Mouse (Mus musculus) lung, embryonic 16.5 days (tissue): ENCODE data around the gene Gm44973. TPM values are rescaled to one million over a fixed set of nuclear protein-coding genes. Genes with fewer than 3 reads are reported as not detected.
"Not testable (repeated sequence)": the region's sequence is repeated elsewhere in the genome, so short reads cannot be mapped to it uniquely, and the experiment has no call there.

Experiments
- ATAC-seq: fragments of 200-750 bp; cut with Nextera tagmentation; 2 replicates; pipeline ENCODE4 v1.8.0; 2017; ENCODE audit warnings: low read depth, mild to moderate bottlenecking, moderate library complexity
- H3K27ac ChIP-seq: fragments of 300-500 bp; sonication (generic); 2 replicates; pipeline ENCODE4 v1.5.1; 2014; ENCODE audit warnings: mild to moderate bottlenecking, control low read depth, low read length
- H3K27me3 ChIP-seq: fragments of 300-500 bp; sonication (generic); 2 replicates; pipeline ENCODE4 v1.6.1; 2014; ENCODE audit warnings: low read depth, low read length, mixed read lengths; ENCODE audit not compliant: control insufficient read depth, insufficient read depth
- H3K36me3 ChIP-seq: fragments of 300-500 bp; sonication (generic); 2 replicates; pipeline ENCODE4 v1.6.1; 2014; ENCODE audit warnings: low read length; ENCODE audit not compliant: control insufficient read depth, insufficient read depth
- H3K4me1 ChIP-seq: fragments of 300-500 bp; sonication (generic); replicated peaks from 2 replicates; pipeline ENCODE4 v1.6.1; 2014; ENCODE audit warnings: low read length, mixed read lengths; ENCODE audit not compliant: control insufficient read depth, insufficient read depth
- H3K4me2 ChIP-seq: fragments of 300-500 bp; sonication (generic); 2 replicates; pipeline ENCODE4 v1.6.1; 2014; ENCODE audit warnings: low read depth, low read length, control low read depth
- H3K4me3 ChIP-seq: fragments of 300-500 bp; sonication (generic); 2 replicates; pipeline ENCODE4 v1.5.1; 2014; ENCODE audit warnings: mild to moderate bottlenecking, low read length, control low read depth
- H3K9ac ChIP-seq: fragments of 300-500 bp; sonication (generic); 2 replicates; pipeline ENCODE4 v1.6.1; 2014; ENCODE audit warnings: low read length, control low read depth
- H3K9me3 ChIP-seq: fragments of 300-500 bp; sonication (generic); 2 replicates; pipeline ENCODE4 v1.6.1; 2016; ENCODE audit warnings: low read length; ENCODE audit not compliant: control insufficient read depth
- WGBS: fragments of 180-500 bp; shearing (Covaris S2); extraction: QIAGEN DNeasy Blood & Tissue Kit; methylation state at CpG from one replicate; pipeline ENCODE4 v1.1.7; 2014; 5-methylcytosine and 5-hydroxymethylcytosine counted together
- polyA plus RNA-seq: library from polyadenylated mRNA; unstranded; fragments of >200 nt; fragmentation: Nextera tagmentation; extraction: Ambion mirVana; gene quantifications from 2 replicates; pipeline ENCODE4 v1.2.1, GENCODE M21; 2015

The Gm44973 gene
- polyA plus RNA-seq, 1 experiment from 2014 or later = 1.3 TPM

- peak within 1 kb of the TSS; percentile 96 for H3K9ac ChIP-seq
- H3K4me2 ChIP-seq = peak within 1 kb of the TSS; percentile 92
- H3K9me3 ChIP-seq = no peaks in the 10 kb centered on the region
- peak within 1 kb of the TSS; percentile 85 for H3K4me3 ChIP-seq
- under 1% methylated on average over 60 of the region's 65 CpGs for WGBS
- peak; percentile 82 for ATAC-seq
- peaks cover 26% of the 10 kb centered on the region for H3K4me1 ChIP-seq
- 0 out of 2 replicates have a peak, but pooled peaks cover 3% of the 10 kb centered on the region for H3K36me3 ChIP-seq
- peaks cover 18% of the 10 kb centered on the region for H3K27me3 ChIP-seq
- peak within 1 kb of the TSS; percentile 100 for H3K27ac ChIP-seq
These were observed 46.6 kb downstream of the Gm44973 start, which contains the start of gene U2af2 for GRCm38 (mm10) chr7:5061774-5062359. Gene U2af2 (plus strand): TSS chr7:5062143.

GRCm38 (mm10) chr7:5062360-5063001, 47.2 kb downstream of the Gm44973 start:
- H3K4me2 ChIP-seq = peak overlapping the region; percentile 74
- H3K9ac ChIP-seq = peak overlapping the region; percentile 96
- H3K4me1 ChIP-seq = peaks cover 24% of the 10 kb centered on the region
- H3K36me3 ChIP-seq = peaks cover 7% of the 10 kb centered on the region; the same call in 1 of the 2 replicates
- peak; percentile 54 for ATAC-seq
- H3K27me3 ChIP-seq = peaks cover 12% of the 10 kb centered on the region
- no peaks in the 10 kb centered on the region for H3K9me3 ChIP-seq
- under 1% methylated on average over 46 of the region's 51 CpGs for WGBS
- peak overlapping the region; percentile 100 for H3K27ac ChIP-seq
- peak overlapping the region; percentile 85 for H3K4me3 ChIP-seq

- Histone ChIP-seq H3K4me1 (peaks cover 22% of the 10 kb centered on the region), H3K36me3 (peaks cover 25% of the 10 kb centered on the region), H3K4me2 (no peak overlapping the region), H3K27me3 (no peaks in the 10 kb centered on the region), H3K9me3 (no peaks in the 10 kb centered on the region), H3K9ac (no peak overlapping the region), H3K27ac (no peak overlapping the region), H3K4me3 (no peak overlapping the region)
- ATAC-seq = no peak
- WGBS = 86% methylated on average over 6 of the region's 6 CpGs
These were observed 49.6 kb downstream of the Gm44973 start for GRCm38 (mm10) chr7:5064886-5065285.

- Histone ChIP-seq H3K36me3 (peaks cover 70% of the 10 kb centered on the region), H3K4me1 (no peaks in the 10 kb centered on the region), H3K27me3 (no peaks in the 10 kb centered on the region), H3K9ac (no peak overlapping the region), H3K4me2 (no peak overlapping the region), H3K9me3 (no peaks in the 10 kb centered on the region), H3K27ac (no peak overlapping the region), H3K4me3 (no peak overlapping the region)
- ATAC-seq = no peak
- 83% methylated on average over 1 of the region's 1 CpGs for WGBS
These were observed 58.3 kb downstream of the Gm44973 start for GRCm38 (mm10) chr7:5073586-5073985.

- Histone ChIP-seq H3K36me3 (peaks cover 60% of the 10 kb centered on the region), H3K27ac (no peak overlapping the region), H3K4me2 (no peak overlapping the region), H3K4me3 (no peak overlapping the region), H3K27me3 (no peaks in the 10 kb centered on the region), H3K9ac (no peak overlapping the region), H3K4me1 (no peaks in the 10 kb centered on the region), H3K9me3 (no peaks in the 10 kb centered on the region)
- 98% methylated on average over 5 of the region's 5 CpGs for WGBS
- ATAC-seq = no peak
These were observed 59.7 kb downstream of the Gm44973 start for GRCm38 (mm10) chr7:5074984-5075383.

- H3K9ac ChIP-seq = no peak overlapping the region
- H3K27ac ChIP-seq = no peak overlapping the region
- peaks cover 10% of the 10 kb centered on the region for H3K4me1 ChIP-seq
- no peaks in the 10 kb centered on the region for H3K9me3 ChIP-seq
- peaks cover 41% of the 10 kb centered on the region for H3K36me3 ChIP-seq
- no peak overlapping the region for H3K4me2 ChIP-seq
- H3K27me3 ChIP-seq = no peaks in the 10 kb centered on the region
- ATAC-seq = no peak
- H3K4me3 ChIP-seq = no peak overlapping the region
- WGBS = 75% methylated on average over 2 of the region's 2 CpGs
These were observed 61.6 kb downstream of the Gm44973 start for GRCm38 (mm10) chr7:5076931-5077330.

GRCm38 (mm10) chr7:5079365-5080009, 64.2 kb downstream of the Gm44973 start:
- peaks cover 38% of the 10 kb centered on the region for H3K36me3 ChIP-seq
- 29% methylated on average over 9 of the region's 13 CpGs for WGBS
- H3K4me3 ChIP-seq = peak overlapping the region; percentile 97
- H3K9ac ChIP-seq = peak overlapping the region; percentile 99
- H3K4me2 ChIP-seq = peak overlapping the region; percentile 84
- H3K4me1 ChIP-seq = peaks cover 17% of the 10 kb centered on the region
- peak; percentile 29 for ATAC-seq
- not testable (repeated sequence) for H3K27me3 ChIP-seq, H3K9me3 ChIP-seq
- peak overlapping the region; percentile 94 for H3K27ac ChIP-seq

- Histone ChIP-seq H3K4me2 (peak within 1 kb of the TSS; percentile 84), H3K27ac (peak within 1 kb of the TSS; percentile 94), H3K4me1 (peaks cover 17% of the 10 kb centered on the region), H3K4me3 (peak within 1 kb of the TSS; percentile 97), H3K27me3 (no peaks in the 10 kb centered on the region), H3K36me3 (peaks cover 31% of the 10 kb centered on the region), H3K9ac (peak within 1 kb of the TSS; percentile 99), H3K9me3 (no peaks in the 10 kb centered on the region)
- WGBS = under 1% methylated on average over 77 of the region's 81 CpGs
- peak; percentile 97 for ATAC-seq
These were observed 64.9 kb downstream of the Gm44973 start, which contains the start of gene Epn1 for GRCm38 (mm10) chr7:5080010-5080751. Gene Epn1 (plus strand): TSS chr7:5080235.

GRCm38 (mm10) chr7:5080815-5081214, 65.5 kb downstream of the Gm44973 start:
- Histone ChIP-seq H3K4me3 (peak overlapping the region; percentile 97), H3K27me3 (no peaks in the 10 kb centered on the region), H3K4me2 (peak overlapping the region; percentile 84), H3K36me3 (peaks cover 32% of the 10 kb centered on the region), H3K9me3 (no peaks in the 10 kb centered on the region), H3K27ac (peak overlapping the region; percentile 94), H3K4me1 (peaks cover 17% of the 10 kb centered on the region), H3K9ac (peak overlapping the region; percentile 99)
- no peak for ATAC-seq
- WGBS = 8% methylated on average over 6 of the region's 6 CpGs
